Mouse (Mus musculus): ENCODE results near the gene Slit2.
"Not testable (repeated sequence)": the region's sequence is repeated elsewhere in the genome, so short reads cannot be mapped to it uniquely, and the experiment has no call there.

Gene Slit2

DNA sequence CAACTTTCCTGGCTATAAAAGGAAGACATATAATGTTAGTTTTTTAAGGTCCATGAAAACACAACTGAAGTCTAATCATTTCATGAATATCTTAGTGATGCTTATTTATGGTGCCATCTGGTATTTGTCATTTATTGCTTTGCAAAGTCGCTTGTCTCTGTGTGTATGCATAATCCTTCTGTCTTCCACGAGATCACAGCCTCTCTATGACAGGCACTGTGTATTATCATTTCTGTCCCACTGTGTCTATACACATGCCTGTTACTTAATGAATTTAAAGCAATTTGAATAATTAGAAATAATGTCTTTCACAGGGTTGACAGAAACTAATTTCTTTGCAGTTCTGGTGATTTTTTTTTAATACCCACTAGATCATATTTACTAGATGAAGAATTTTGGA, 242.6 kb downstream of the Slit2 start:
- no peak for DNase-seq (ENCODE audit: low read depth, low spot score)

DNA sequence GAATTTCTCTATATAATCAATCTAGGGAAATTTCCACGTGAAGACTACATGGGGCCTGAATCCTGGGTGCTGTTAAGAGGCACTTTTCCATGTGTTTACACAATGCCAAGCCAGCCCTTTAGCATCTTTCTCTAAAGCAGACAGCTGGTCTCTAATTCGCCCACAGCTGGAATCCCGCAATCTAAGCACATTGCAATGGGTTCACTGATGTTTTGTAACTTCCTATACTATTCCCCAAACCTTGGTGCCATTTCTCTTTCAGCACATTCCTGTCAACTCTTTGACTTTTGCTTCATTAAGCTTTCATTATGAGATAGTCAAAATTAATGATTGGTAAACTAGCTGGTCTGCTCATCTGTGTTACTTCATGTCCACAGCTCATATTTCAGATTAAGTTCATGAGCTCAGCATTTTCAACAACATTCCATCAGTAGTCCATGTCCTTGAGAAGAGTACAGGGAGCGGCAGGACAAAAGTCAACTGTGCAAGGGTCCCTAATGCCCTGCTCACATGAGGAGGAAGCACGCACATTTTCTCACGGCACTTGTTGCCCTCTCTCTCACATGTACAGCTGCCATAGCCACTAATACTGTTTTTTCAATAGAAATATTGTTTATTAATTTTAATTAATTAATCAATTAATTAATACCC, 247.6 kb downstream of the Slit2 start:
- DNase-seq (ENCODE audit: low read depth, low spot score), result no peak

DNA sequence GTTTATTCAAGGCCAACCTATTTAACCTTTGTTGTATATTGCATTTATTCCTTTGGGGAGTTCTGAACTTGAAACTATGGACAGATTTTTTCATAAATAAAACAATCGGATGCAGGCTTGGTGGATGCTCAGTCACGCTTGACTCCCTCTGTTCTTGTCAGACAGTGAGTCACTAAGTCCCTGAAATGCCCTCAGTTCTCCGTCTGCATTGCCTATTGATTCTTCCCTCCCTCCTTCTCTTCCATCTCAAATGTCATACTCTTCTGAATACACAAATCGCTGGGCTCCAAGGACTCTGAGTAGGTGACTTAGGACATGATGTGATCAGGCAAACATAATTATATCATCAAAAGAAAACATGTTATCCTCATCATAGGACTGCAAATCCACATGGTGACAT, 251.8 kb downstream of the Slit2 start:
- no peak for DNase-seq (ENCODE audit: low read depth, low spot score)

DNA sequence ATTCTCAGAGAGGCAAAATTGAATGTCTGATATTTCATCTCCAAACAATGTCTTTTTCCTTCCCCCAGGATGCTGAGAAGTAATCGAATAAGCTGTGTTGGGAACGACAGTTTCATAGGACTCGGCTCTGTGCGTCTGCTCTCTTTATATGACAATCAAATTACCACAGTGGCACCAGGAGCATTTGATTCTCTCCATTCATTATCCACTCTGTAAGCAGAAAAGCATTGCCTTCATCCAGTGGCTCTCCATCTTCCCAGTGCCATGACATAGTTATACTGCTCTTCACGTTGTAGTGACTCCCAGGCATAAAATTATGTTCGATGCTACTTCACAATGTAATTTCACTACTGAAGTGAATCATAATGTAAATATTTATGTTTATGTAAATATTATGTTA, 252.3 kb downstream of the Slit2 start:
- DNase-seq (ENCODE audit: low read depth, low spot score), result no peak

DNA sequence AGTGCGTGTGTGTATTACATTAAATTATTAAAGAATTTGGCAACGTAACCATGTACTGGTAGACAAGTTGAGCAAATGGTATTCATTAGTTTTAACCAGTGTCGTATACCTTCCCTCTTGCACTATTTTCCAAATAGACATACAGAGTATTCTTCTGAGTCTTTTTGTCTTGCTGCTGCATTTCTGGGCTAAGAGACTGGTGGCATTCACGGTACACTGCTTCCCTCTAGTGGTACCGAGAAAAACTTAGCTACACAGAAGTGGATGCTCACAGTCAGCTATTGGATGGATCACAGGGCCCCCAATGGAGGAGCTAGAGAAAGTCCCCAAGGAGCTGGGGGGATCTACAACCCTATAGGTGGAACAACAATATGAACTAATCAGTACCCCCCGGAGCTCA, 257.8 kb downstream of the Slit2 start:
- DNase-seq (ENCODE audit: low read depth, low spot score), result not testable (repeated sequence)

DNA sequence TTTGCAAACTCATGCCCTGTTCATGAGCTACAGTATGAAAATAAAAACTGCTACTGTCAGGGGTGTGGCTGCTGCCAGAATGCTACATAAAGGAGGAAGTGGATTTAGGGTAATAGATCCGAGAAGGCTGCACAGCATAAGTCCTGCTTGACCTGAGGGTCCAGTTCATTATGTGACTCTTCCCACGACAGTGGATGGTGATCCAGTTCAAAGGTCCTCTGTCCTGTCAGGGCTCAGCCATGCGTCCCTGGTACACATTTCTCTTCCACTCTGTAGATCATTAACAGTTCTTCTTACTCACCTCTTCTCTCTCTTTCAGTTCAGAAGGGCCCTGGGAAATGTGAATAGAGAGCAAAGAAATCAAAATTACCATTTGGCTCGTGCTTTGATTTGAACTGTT, 265.4 kb downstream of the Slit2 start:
- DNase-seq (ENCODE audit: low read depth, low spot score), result no peak

DNA sequence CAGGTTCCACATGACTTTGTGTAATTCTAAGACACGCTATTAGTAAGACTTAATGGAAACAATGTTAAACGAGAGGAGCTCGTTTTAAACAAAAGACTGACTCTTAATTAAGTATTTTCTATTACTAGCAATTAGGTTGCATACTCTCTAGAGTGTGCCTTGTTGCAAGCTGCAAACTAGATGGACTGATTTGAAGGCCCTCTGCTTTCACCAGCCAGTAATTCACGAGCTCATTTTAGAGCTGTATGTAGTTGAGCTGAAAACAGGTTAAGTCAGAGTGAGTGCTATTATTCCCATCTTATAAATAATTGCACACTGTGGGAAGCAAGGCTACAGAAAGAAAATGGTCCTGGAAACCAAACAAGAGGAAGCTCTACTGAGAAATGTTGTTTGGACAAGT, 294.6 kb downstream of the Slit2 start:
- DNase-seq (ENCODE audit: low read depth, low spot score), result no peak

DNA sequence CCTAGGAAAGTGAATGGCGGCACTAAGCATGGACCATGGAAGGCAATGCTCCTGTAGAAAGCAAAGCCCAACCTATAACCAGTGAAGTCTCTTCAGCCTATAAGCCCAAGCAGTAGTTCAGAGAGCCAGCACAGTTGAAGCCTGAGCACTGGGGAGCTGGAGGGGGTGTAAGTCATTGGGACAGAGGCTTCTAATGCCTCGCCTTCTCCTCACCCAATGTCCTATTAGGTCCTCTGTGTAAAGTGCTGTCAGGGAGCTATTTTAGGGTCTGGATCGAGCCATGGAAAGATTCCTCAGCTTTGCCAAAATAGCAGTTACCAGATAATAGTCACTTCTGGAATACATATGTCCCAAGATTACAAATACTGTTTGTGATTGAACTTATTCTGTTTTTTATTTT, 318.2 kb downstream of the Slit2 start:
- no peak for DNase-seq (ENCODE audit: low read depth, low spot score)

DNA sequence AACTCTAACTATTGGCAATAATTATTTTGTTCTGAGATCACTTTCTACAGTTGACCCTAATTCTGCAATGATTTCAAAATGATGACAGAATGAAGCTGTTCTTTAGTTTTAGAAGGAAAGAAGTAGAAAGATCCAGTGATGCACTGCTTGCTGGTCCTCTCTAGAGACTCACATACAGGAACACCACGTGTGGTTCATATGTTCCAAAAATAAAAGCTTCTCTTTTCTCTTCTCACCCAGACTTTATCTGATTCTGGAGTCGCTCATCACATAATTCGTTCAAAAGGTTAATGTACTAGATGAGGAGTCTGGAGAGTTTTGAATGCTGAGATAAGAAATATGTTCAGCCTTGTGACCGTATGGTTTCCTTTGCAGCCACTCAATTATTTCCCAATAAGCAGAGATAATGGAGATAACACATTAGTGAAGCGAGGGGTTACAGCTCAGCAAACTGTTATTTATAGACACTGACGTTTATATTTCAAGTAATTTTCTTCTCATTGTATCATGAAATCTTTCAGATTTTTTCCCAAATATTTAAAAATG, 332.2 kb downstream of the Slit2 start:
- no peak for DNase-seq (ENCODE audit: low read depth, low spot score)

DNA sequence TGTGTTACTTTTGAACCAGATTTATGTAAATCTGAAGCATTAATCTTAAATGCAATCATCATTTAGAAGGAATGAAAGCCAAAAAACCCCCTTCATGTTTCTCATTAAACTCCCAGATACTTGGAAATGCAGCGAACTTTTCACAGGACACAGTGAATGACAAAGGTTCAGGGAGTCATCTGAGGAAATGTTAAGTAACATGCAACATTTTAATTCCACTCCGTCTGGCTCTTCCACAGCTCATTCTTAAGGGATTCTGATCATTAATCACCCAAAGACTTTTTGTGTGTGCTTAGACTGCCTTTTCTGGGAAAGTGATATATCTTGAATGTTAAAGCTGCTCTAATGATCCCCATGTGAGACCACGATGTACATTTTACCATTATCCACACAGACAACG, 337.7 kb downstream of the Slit2 start:
- DNase-seq (ENCODE audit: low read depth, low spot score), result no peak

DNA sequence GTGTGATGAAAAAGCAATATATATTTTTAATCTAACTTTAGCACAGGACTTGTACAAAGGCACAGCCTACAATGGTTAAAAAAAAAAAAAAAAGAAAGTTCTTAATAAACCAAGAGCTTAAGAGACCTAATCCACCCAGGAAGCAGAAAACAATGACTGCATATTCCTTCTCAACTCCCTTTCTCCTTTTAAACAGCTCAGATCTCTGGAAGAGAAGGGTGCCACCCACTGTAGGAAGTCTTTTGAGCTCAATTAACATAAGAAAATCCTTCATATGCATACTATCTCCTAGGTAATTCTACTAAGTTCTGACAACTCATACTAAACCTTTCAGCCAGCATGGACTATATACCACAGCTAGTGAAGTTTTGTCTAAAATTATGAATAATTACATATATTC, 343.3 kb downstream of the Slit2 start:
- no peak for DNase-seq (ENCODE audit: low read depth, low spot score)

DNA sequence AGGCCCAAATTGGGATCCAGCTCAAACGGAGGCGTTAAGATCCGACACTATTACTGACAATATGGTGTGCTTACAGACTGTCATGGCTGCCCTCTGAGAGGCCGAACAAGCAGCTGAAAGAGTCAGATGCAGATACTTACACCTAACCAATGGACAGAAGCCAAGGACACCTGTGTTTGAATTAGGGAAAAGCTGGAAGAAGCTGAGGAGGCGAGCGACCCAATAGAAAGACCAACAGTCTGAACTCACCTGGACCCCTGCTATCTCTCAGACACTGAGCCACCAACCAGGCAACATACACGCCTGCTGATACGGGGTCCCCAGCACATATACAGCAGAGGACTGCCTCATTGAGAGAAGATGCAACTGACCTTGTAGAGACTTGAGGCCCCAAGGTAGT, 344.7 kb downstream of the Slit2 start, which contains the start of gene 5730480H06Rik:
5730480H06Rik (plus strand) TSS at position 301 of the 400 bp plus-strand sequence.
- DNase-seq (ENCODE audit: low read depth, low spot score), result no peak

DNA sequence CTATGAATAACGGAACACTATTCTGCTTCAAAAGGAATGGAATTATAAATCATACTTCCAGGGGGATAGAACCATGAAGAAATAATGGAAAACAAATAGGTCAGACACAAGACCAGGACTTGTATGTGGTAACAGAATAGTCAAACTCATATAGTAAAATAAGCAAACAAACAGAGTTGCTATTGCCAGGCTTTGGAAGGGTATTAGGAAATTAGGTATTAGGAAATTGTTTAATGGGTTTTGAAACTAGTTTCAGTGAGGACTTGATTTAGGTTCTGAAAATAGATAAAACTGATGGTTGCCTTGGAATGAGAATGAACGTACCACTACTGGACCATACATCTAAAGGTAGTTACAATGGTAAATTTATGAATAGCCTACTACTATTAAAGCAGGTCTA, 346.8 kb downstream of the Slit2 start:
- no peak for DNase-seq (ENCODE audit: low read depth, low spot score)

DNA sequence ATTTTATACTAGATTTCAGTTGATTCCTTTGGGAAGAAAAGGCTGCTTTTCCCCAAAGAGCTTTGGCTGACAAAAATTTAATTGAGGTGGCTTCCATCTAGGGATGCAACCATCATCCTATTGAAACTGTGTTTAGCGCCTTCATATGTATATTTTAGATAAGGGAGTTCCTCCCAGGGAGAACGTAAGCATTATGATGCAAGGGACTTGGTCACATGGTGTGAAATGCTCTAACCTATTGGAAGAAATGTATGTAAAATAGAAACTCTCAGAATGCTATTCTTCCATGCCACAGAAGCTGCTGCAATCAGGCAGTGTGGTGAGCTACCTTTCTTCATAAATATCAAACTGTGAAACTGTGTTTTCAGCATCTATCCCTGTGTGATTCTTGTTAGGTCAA, 347.9 kb downstream of the Slit2 start:
- DNase-seq (ENCODE audit: low read depth, low spot score), result no peak

DNA sequence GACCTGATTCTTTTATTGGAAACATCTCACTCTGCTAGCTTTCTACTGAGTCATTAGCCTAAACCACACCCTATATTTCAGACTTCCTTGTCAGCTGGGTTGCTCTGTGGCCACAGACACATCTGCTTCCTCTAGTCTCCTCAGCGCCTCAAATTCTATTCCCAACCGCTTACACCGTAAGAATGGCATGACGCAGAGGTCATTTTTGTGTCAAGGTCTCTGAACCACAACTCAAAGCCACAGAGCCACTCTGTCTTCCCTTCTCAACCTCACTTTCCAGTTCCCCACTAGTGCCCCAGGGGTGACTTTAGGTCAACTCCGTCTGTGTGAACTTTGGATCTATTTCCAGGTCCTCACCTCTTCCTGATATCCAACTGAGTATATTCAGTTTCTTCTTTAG, 348.5 kb downstream of the Slit2 start:
- DNase-seq (ENCODE audit: low read depth, low spot score), result no peak

DNA sequence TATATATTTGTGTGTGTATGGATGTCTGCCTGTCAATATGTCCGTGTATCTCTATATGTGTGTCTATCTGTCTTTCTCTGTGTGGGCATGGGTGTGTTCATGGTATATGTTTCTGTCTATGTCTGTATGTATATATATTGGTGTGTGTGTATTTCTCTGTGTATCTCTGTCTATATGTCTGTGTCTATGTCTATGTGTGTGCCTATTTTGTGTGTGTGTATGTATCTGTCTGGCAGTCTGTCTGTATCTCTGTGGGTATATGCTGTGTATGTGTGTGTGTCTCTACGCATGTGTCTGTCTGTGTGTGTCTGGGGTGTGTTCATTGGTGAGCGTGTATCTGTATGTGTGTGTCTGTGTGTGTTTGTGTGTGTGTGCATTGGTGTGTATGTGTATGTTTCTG, 350.5 kb downstream of the Slit2 start:
- no peak for DNase-seq (ENCODE audit: low read depth, low spot score)

DNA sequence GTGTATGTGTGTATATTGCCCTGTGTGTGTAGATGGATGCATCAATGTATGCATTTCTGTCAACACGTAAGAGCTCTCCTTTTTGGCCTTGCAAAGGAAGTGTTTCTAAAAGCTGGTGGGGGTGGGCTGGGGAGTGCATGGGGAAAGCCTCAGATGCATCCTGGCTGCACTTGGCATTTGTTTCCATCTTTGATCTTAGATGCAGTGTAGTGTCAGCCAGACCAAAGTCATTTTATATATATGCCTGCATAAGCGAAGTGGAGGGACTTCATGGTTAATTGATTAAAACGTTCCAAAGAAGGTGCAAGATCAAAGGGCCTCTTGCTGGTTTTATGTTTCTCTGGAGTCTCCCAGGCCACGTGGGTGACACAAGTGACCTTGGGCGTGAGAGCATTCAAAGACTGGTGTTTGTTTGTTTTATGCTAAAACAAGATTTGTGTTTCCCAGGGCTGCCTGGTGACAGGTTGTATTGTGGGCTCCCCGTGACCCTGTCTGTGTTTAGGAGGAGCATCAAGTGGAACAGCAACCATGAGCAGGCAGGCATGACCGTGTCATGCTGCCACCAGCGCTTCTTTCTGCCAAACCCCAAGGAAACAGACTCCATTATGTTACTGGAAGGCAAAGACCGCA, 351.1 kb downstream of the Slit2 start:
- DNase-seq (ENCODE audit: low read depth, low spot score), result no peak

DNA sequence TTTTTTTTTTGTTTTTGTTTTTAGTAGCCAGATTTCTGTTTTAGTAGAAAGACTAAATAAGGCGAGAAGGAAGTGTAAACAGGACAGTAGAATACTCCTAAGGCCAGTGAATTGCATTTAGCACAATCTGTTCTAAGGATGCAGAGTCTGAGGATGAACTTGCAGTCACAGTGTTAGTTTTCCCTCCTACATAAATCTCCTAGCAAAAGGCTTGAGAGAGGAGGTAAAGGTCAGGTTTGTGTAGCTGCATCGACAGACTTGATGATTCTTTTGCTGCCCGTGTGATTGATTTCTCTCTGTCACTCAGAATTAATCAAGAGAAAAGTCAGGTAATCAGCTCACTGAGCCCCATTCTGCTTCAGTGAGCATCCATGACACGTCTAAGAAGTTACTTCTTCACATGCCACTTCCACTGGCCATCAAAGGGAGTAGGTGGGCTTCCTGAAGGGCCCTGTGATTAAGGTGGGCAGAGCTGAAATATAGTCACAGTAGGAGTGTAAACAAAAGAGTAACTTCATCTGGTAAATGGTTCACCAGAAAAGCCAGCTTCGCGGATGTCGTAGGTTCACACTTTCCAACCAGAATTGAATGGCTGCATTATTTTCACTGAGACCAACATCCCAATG, 358.0 kb downstream of the Slit2 start:
- no peak for DNase-seq (ENCODE audit: low read depth, low spot score)

DNA sequence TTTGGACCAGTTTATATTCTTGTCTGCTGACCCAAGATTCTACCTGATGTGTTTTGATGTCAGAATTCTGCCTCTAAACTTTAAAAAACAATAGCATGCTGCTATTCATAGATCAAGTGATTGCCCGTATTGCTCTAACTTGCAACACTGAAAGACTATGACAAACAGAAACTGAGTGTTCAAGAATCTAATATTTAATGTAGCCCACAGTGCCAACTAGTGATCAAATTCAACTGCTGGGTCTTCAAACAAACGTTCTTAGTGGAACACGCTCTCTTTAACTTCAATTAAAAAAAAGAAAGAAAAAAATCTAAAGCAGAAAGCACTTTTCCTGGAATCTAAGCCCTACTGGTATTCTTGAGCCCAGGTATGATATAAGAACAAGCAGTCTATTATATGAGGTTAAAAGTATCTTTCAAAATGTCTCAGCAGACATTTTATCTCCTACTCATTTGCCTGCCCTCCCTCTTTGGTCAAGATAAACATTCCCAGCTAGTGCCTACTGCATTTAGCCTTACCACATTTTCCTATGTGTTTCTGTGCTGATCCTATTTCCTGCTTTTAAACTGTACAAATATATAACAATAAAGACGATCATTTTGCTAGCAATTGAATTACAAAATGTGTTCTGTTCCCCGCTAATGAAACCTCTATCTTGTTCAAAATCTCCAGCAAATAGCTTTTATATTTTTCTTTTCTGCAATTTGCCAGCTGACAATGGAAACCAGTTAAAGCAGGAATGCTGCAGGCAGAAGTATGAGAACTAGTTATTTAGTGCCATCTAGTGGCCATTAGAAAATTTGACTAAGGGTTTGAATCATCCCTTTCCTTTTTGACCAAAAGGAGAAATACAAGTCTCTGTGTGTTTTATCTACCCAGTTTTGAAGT, 362.4 kb downstream of the Slit2 start:
- no peak for DNase-seq (ENCODE audit: low read depth, low spot score)

DNA sequence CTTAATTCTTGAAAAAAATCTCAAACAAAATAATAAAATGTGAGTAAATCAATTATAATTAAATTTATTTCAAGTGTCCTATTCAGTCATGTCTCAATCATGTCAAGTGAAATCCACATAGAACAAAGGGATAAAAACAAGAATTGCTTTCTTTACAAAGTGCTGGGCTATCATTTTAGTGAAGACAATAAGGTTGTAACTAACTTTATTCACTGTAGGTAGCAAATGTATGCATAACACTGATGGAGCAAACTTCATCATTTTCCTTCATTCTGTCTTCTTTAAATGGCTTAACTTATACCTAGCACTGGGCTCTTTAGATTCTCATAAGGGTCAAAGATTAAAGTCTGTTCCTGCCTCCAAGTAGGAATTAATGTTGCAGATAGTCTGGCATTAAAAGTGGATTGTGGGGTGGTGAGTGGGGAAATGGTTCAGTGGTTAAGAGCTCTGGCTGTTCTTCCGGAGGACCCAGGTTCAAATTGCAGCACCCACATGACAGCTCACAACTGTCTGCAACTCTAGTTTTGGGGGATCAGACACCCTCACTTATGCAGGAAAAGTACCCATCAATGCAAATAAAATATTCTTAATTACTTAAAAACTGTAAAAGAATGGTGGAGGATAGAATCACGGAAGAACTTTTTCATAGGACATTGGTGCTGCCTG, 363.2 kb downstream of the Slit2 start:
- no peak for DNase-seq (ENCODE audit: low read depth, low spot score)

DNA sequence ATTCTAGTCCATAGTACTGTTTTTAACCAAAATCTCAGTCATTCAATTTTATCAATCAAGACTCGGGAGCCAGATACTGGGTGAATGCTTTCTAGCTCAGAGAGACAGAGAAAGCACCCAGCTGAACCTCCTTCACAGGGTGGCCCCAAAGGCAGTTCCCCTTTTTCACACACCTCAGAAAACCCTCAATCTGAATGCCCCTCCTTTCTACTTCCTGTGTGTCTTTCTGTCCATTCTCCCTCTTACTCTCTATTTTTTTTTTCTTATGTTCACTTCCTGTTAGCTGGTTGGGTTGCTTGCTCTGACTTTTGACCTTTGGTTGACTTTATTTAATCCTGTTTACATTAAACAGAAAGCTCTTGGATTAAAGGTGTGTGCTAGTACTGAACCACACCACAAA, 366.4 kb downstream of the Slit2 start:
- DNase-seq (ENCODE audit: low read depth, low spot score), result no peak
